Mouse (Mus musculus) bone marrow macrophage, adult 2 months (primary cell): ENCODE measurements around the gene Slco3a1. TPM values are rescaled to one million over a fixed set of nuclear protein-coding genes. Genes with fewer than 3 reads are reported as not detected.

ENCODE experiments used
- H3K27ac ChIP-seq: 2 replicates; pipeline ENCODE4 v1.5.1; 2012; ENCODE audit warnings: low read depth, low read length; ENCODE audit not compliant: insufficient read depth
- H3K4me1 ChIP-seq: 2 replicates; pipeline ENCODE4 v1.6.1; 2012; ENCODE audit warnings: low read length; ENCODE audit not compliant: control insufficient read depth, insufficient read depth
- H3K4me3 ChIP-seq: 2 replicates; pipeline ENCODE4 v1.5.1; 2012; ENCODE audit warnings: mild to moderate bottlenecking, low read length, moderate library complexity; ENCODE audit not compliant: insufficient read depth
- CTCF ChIP-seq: IDR thresholded peaks from 2 replicates; pipeline ENCODE4 v1.5.1; 2012; ENCODE audit warnings: low read depth, mild to moderate bottlenecking, low read length, moderate library complexity
- POLR2A ChIP-seq: IDR thresholded peaks from 2 replicates; pipeline ENCODE4 v1.6.1; 2012; ENCODE audit warnings: mild to moderate bottlenecking, low read depth, low read length, borderline replicate concordance
- polyA plus RNA-seq: library from polyadenylated mRNA; stranded (reverse); fragments of >200 nt; gene quantifications from 2 replicates; pipeline ENCODE4 v1.2.4, GENCODE M21; 2012; ENCODE audit not compliant: missing spikeins, insufficient read depth, insufficient read length

Gene Slco3a1
- polyA plus RNA-seq, 1 experiment, result 5.7 TPM

GRCm38 (mm10) chr7:74399729-74400128 is 154.9 kb downstream of the Slco3a1 start:
- no peak for TF ChIP-seq CTCF
- TF ChIP-seq POLR2A, result no peak
- H3K27ac ChIP-seq, result no peak overlapping the region
- H3K4me1 ChIP-seq, result no peaks in the 10 kb centered on the region

GRCm38 (mm10) chr7:74399154-74399553 is 155.4 kb downstream of the Slco3a1 start:
- H3K27ac ChIP-seq, result no peak overlapping the region
- TF ChIP-seq CTCF (no peak), POLR2A (no peak)
- no peaks in the 10 kb centered on the region for H3K4me1 ChIP-seq
- H3K4me3 ChIP-seq, result no peak overlapping the region

More at GRCm38 (mm10) chr7:74399729-74400128, 154.9 kb downstream of the Slco3a1 start:
- no peak overlapping the region for H3K4me3 ChIP-seq

GRCm38 (mm10) chr7:74398326-74398725 is 156.3 kb downstream of the Slco3a1 start:
- H3K4me1 ChIP-seq, result no peaks in the 10 kb centered on the region
- no peak overlapping the region for H3K27ac ChIP-seq
- TF ChIP-seq POLR2A (no peak), CTCF (no peak)
- no peak overlapping the region for H3K4me3 ChIP-seq

- H3K27ac ChIP-seq, result no peak overlapping the region
- no peak for TF ChIP-seq POLR2A
- TF ChIP-seq CTCF, result no peak
- no peaks in the 10 kb centered on the region for H3K4me1 ChIP-seq
- no peak overlapping the region for H3K4me3 ChIP-seq
These were observed 163.1 kb downstream of the Slco3a1 start for GRCm38 (mm10) chr7:74391451-74391873.

- H3K4me1 ChIP-seq, result no peaks in the 10 kb centered on the region
- no peak overlapping the region for H3K4me3 ChIP-seq
- H3K27ac ChIP-seq, result no peak overlapping the region
- no peak for TF ChIP-seq CTCF
- no peak for TF ChIP-seq POLR2A
These were observed 165.0 kb downstream of the Slco3a1 start for GRCm38 (mm10) chr7:74389570-74389969.

DNA sequence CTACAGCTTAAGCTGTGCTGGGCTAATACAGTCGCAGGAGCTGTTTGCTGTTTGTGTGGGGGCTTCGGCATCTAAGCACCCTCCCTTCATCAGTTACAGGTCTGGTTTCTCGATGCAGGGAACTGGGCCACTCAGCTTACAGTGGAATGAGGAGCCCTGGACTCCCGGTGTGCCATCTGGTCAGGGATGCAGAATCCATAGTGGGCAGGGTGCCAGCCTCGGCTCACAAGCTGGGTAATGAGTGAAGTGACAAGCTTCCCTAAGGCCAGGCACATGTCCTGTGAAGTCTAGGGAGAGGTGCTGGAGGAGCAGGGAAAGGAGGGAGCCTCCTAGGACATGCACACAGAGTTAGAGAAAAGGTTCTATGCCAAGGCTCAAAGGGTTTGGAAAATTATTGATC is 168.3 kb downstream of the Slco3a1 start:
- Histone ChIP-seq H3K4me3 (no peak overlapping the region), H3K4me1 (no peaks in the 10 kb centered on the region), H3K27ac (no peak overlapping the region)
- no peak for TF ChIP-seq POLR2A
- TF ChIP-seq CTCF, result no peak

DNA sequence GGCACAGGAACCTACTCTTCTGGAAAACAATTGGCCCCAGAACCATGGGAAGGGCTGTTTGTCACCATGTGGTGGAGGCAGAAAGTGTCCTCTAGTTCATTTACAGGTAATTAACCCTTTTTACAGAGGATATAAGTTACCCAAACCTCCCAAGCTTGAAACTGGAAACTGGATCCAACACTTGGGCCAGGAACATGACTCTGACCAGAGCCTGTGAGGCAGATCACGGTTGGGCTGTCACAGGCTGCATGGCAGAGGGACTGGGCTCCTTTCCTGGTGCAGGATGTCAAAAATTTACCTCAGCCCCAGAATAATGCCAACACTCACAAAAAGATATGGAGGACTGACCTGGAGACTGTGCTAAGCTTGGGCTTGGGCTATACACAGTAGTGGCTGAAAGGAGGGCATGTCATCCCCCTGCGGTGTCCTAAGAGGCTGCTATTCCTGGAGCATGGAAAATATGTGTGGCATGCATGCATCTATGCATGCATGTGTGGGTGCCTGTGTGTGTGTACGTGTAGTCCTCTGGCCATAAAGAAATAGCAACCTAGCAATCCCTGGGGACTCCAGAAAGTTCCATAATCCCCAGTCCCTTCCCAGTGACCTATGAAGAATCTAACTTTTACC is 171.4 kb downstream of the Slco3a1 start:
- Histone ChIP-seq H3K27ac (no peak overlapping the region), H3K4me3 (no peak overlapping the region), H3K4me1 (no peaks in the 10 kb centered on the region)
- TF ChIP-seq CTCF, result no peak
- TF ChIP-seq POLR2A, result no peak

DNA sequence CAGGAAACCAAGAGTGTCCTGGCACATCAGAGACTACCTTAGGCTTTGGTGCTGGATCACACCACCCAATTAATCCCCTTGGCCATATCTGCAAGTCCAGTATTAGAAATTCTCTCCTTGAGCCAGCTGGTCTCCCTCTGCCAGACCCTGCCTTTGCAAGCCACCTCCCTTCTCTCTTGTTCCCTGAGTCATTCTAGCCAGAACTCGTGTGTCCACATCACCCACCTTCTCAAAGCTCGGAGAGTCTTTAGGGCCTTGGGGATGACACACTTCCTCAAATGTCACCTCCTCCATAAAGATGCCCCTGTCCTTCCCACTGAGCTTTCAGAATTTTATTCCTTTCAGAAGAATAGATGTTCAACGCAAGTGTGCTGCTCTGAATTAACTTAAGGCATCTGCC is 172.3 kb downstream of the Slco3a1 start:
- H3K4me3 ChIP-seq, result no peak overlapping the region
- no peak overlapping the region for H3K27ac ChIP-seq
- no peaks in the 10 kb centered on the region for H3K4me1 ChIP-seq
- TF ChIP-seq POLR2A (no peak), CTCF (no peak)

GRCm38 (mm10) chr7:74381881-74382281 is 172.7 kb downstream of the Slco3a1 start:
- H3K4me3 ChIP-seq, result no peak overlapping the region
- TF ChIP-seq POLR2A, result no peak
- TF ChIP-seq CTCF, result no peak
- H3K4me1 ChIP-seq, result no peaks in the 10 kb centered on the region
- no peak overlapping the region for H3K27ac ChIP-seq

DNA sequence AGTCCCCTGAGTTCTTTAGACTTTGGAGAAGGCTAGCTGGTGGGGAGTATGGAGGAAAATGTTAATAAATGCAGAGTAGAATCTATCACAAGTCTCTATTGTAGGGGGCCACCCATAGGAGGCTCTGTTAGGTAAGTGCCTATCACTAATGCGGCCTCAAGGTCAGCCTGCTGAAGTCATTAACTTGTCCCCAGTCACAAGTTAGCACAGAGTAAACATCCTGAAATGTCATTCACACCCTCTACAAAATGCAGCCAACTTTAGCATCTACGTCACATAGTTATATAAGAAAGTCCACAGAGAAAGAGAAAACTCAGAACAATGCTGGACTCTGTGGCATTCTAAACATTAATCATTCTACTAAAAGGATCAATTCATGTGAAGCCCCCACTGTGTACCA is 173.5 kb downstream of the Slco3a1 start:
- Histone ChIP-seq H3K27ac (no peak overlapping the region), H3K4me1 (no peaks in the 10 kb centered on the region), H3K4me3 (no peak overlapping the region)
- TF ChIP-seq POLR2A, result no peak
- no peak for TF ChIP-seq CTCF

GRCm38 (mm10) chr7:74377909-74378308 is 176.7 kb downstream of the Slco3a1 start:
- Histone ChIP-seq H3K4me1 (no peaks in the 10 kb centered on the region), H3K4me3 (no peak overlapping the region), H3K27ac (no peak overlapping the region)
- TF ChIP-seq CTCF, result no peak
- no peak for TF ChIP-seq POLR2A
